Mouse (Mus musculus): Measurements from ENCODE around the gene Pfdn5. TPM values are rescaled to one million over a fixed set of nuclear protein-coding genes. Genes with fewer than 3 reads are reported as not detected.
A peak's percentile ranks its signal among the peaks of the same experiment; 100 is the strongest.

Pfdn5 gene
- total and polyA plus RNA-seq, 3 experiments, result 23.0 to 276 (median 119) TPM

DNA sequence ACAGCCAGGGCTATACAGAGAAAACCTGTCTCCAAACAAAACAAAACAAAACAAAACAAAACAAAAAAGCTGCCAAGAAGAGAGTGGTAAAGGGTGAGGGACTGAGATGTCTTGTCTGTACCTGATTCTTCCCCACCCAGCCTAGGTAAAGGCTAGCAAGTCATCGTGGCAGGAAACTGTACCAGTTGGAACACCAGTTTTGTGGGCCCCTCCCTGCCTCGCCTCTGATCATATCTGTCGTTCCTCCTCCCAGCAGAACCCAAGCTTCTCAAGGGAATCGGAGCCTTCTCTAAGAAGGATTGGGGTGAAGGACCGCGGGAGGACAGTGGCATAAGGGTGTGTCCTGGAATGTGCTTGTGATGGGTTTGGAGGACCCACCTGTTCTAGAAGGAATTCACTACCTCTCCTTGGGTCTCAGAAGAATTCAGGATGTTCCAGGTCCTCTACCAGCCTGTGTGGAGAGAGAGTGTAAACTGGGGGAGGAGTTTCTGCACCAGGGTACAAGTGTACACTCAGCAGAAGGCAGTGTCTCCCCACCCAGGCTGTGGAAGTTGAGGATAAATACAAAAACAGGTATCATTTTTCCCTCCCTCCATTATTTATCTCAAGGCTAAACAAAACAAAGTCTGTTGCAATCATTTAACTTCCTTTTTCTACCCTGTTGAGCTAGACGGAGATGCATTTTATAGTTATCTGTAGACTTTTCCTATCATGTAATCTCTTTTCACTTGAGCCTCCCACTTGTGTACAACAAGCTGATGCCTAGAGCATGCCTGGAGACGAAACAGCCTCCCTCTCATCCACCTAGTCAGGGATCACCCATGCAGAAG lies 43.2 kb upstream of the Pfdn5 start:
- ATAC-seq (ENCODE audit: extremely low read depth, insufficient number of reproducible peaks, low FRiP score, poor library complexity, severe bottlenecking) (no peak), DNase-seq (ENCODE audit: low spot score) (no peak)
- Histone ChIP-seq H3K9me3 (replicated peaks) (no peaks in the 10 kb centered on the region), H3K4me1 (ENCODE audit: insufficient read depth, low read depth, low read length) (peaks cover 51% of the 10 kb centered on the region), H3K4me3 (ENCODE audit: low read depth, low read length) (no peak overlapping the region; the same call in 1 of the 2 replicates), H3K27me3 (ENCODE audit: insufficient read depth, low read length) (no peaks in the 10 kb centered on the region), H3K36me3 (replicated peaks) (peaks cover 31% of the 10 kb centered on the region)
- no peak for TF ChIP-seq POLR2AphosphoS5 (IDR thresholded peaks at IDR 0.05; ENCODE audit: insufficient replicate concordance, low read depth, low read length)
- TF ChIP-seq TAL1 (conservative IDR thresholded peaks at IDR 0.05; ENCODE audit: low read depth, low read length), result no peak
- no peak for TF ChIP-seq GATA2 (IDR thresholded peaks at IDR 0.05; ENCODE audit: borderline replicate concordance, low read depth, low read length)
- TF ChIP-seq CTCF (IDR thresholded peaks at IDR 0.05; ENCODE audit: low read depth, low read length), result no peak
- TF ChIP-seq GATA1 (IDR thresholded peaks at IDR 0.05; ENCODE audit: borderline replicate concordance, low read length), result no peak

DNA sequence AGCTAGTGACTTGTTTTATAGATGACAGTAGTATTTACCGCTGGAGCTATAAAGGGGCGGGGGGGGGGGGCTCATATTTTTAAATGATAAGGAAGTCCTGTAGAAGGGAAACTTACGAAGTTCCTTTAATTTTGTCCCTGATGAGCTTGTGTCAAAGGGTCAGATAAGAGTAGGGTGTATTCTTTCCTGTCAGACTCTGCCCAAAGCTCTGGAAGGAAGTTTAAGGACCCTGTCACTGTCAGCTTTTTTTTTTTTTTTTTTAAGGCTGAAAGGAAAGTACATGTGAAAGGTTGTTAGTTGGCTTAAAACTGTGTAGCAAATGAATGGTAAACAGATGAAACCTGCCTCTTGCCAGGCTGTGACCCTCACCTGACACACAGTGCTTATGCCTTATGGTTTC lies 42.3 kb upstream of the Pfdn5 start:
- peaks cover 31% of the 10 kb centered on the region for H3K36me3 ChIP-seq (replicated peaks)
- ATAC-seq (ENCODE audit: extremely low read depth, insufficient number of reproducible peaks, low FRiP score, poor library complexity, severe bottlenecking) (no peak), DNase-seq (ENCODE audit: low spot score) (no peak)
- peak overlapping the region; percentile 9; the same call in 1 of the 2 replicates for H3K4me3 ChIP-seq (ENCODE audit: low read depth, low read length)
- H3K9me3 ChIP-seq (replicated peaks), result no peaks in the 10 kb centered on the region
- no peak for TF ChIP-seq GATA2 (IDR thresholded peaks at IDR 0.05; ENCODE audit: borderline replicate concordance, low read depth, low read length)
- no peak for TF ChIP-seq POLR2AphosphoS5 (IDR thresholded peaks at IDR 0.05; ENCODE audit: insufficient replicate concordance, low read depth, low read length)
- TF ChIP-seq GATA1 (IDR thresholded peaks at IDR 0.05; ENCODE audit: borderline replicate concordance, low read length), result no peak
- TF ChIP-seq CTCF (IDR thresholded peaks at IDR 0.05; ENCODE audit: low read depth, low read length), result no peak
- no peak for TF ChIP-seq TAL1 (conservative IDR thresholded peaks at IDR 0.05; ENCODE audit: low read depth, low read length)
- peaks cover 50% of the 10 kb centered on the region for H3K4me1 ChIP-seq (ENCODE audit: insufficient read depth, low read depth, low read length)
- no peaks in the 10 kb centered on the region for H3K27me3 ChIP-seq (ENCODE audit: insufficient read depth, low read length)

DNA sequence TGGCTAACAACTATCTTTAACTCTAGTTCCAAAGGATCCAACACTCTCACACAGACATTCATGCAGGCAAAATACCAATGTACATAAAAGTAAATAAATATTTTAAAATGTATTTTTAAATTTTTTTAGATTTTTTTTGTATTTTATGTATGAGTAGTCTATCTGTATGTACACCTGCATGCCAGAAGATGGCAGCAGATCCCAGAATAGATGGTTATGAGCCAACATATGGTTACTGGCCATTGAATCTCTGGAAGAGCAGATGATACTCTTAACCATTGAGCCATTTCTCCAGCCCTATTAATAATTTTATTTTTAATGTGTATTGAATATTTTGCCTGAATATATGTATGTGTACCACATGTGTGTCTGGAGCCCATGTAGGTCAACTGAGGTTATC lies 38.5 kb upstream of the Pfdn5 start:
- no peak overlapping the region for H3K4me3 ChIP-seq (ENCODE audit: low read depth, low read length)
- H3K36me3 ChIP-seq (replicated peaks), result peaks cover 8% of the 10 kb centered on the region
- peaks cover 21% of the 10 kb centered on the region for H3K4me1 ChIP-seq (ENCODE audit: insufficient read depth, low read depth, low read length)
- TF ChIP-seq CTCF (IDR thresholded peaks at IDR 0.05; ENCODE audit: low read depth, low read length), result no peak
- no peak for TF ChIP-seq TAL1 (conservative IDR thresholded peaks at IDR 0.05; ENCODE audit: low read depth, low read length)
- no peak for TF ChIP-seq GATA1 (IDR thresholded peaks at IDR 0.05; ENCODE audit: borderline replicate concordance, low read length)
- no peak for TF ChIP-seq GATA2 (IDR thresholded peaks at IDR 0.05; ENCODE audit: borderline replicate concordance, low read depth, low read length)
- TF ChIP-seq POLR2AphosphoS5 (IDR thresholded peaks at IDR 0.05; ENCODE audit: insufficient replicate concordance, low read depth, low read length), result no peak
- ATAC-seq (ENCODE audit: extremely low read depth, insufficient number of reproducible peaks, low FRiP score, poor library complexity, severe bottlenecking) (no peak), DNase-seq (ENCODE audit: low spot score) (no peak)
- H3K9me3 ChIP-seq (replicated peaks), result no peaks in the 10 kb centered on the region
- H3K27me3 ChIP-seq (ENCODE audit: insufficient read depth, low read length), result no peaks in the 10 kb centered on the region

DNA sequence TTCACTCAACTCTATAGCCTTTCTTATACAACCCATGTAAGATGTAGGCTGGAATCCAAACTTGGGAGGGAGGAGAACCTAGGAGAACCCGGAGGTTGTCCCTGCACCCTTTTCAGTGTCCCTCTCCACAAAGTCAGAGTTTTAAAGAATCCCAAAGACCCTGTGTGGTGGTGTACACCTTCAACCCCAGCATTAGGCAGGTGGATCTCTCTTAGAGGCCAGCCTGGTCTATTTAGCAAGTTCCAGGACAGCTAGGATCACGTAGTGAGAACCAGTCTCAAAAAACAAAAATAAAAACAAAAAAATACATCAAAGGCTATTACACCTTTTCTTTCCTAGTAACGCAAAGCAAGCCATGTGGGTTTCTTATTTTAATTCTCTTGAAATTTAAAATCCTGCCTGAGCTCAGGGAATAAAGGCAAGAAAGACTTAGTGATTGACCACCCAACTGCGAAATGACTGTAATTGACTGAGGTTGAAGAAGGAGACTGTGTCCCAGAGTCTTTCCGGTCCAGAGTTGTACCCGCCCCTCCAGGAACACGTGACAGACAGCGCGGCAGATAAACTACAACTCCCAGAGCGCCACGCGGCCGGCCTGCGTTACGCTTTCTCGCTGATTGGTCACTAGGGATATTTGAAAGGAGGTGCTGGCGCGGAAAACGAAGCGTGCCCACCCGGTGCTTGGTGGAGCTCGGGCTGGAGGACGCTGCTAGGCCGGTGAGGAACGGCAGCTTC lies 30.1 kb upstream of the Pfdn5 start, which contains the start of gene Espl1:
TSS of gene Espl1 (plus strand) at position 634 of the 735 bp plus-strand sequence.
- DNase-seq (ENCODE audit: low spot score) (peak; percentile 91), ATAC-seq (ENCODE audit: extremely low read depth, insufficient number of reproducible peaks, low FRiP score, poor library complexity, severe bottlenecking) (peak; percentile 99)
- H3K4me1 ChIP-seq (ENCODE audit: insufficient read depth, low read depth, low read length), result peaks cover 52% of the 10 kb centered on the region
- H3K36me3 ChIP-seq (replicated peaks), result peaks cover 32% of the 10 kb centered on the region
- H3K9me3 ChIP-seq (replicated peaks), result no peaks in the 10 kb centered on the region
- no peak for TF ChIP-seq GATA2 (IDR thresholded peaks at IDR 0.05; ENCODE audit: borderline replicate concordance, low read depth, low read length)
- TF ChIP-seq TAL1 (conservative IDR thresholded peaks at IDR 0.05; ENCODE audit: low read depth, low read length), result no peak
- TF ChIP-seq GATA1 (IDR thresholded peaks at IDR 0.05; ENCODE audit: borderline replicate concordance, low read length), result no peak
- TF ChIP-seq POLR2AphosphoS5 (IDR thresholded peaks at IDR 0.05; ENCODE audit: insufficient replicate concordance, low read depth, low read length), result no peak
- TF ChIP-seq CTCF (IDR thresholded peaks at IDR 0.05; ENCODE audit: low read depth, low read length), result no peak
- H3K27me3 ChIP-seq (ENCODE audit: insufficient read depth, low read length), result no peaks in the 10 kb centered on the region
- H3K4me3 ChIP-seq (ENCODE audit: low read depth, low read length), result peak within 1 kb of the TSS; percentile 92

DNA sequence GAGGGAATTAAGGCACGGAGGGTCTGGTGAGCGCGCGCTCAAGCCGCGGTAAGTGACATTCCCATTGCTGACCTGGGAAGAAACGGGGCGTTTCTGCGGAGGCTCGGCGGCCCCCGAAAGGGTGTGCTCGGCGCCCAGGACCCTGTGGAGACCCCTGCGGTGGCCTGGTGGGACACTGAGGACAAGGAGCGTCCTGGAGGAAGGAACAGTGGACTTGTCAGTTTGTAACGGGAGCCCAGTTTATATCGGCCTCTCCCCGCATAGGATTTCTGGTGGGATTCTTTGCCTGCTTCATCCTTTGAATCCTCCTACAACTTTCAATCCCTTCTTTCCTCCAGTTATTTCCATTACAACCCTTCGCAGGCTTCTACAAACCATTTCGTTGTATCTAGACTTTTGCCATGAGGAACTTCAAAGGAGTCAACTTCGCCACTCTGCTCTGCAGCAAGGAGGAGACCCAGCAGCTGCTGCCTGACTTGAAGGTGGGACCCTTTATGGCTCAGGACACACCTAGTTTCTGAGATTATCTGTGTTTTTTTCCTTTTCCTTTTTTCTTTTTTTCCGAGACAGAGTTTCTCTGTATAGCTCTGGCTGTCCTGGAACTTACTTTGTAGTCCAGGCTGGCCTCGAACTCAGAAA lies 29.4 kb upstream of the Pfdn5 start:
- no peak for ATAC-seq (ENCODE audit: extremely low read depth, insufficient number of reproducible peaks, low FRiP score, poor library complexity, severe bottlenecking)
- Histone ChIP-seq H3K27me3 (ENCODE audit: insufficient read depth, low read length) (no peaks in the 10 kb centered on the region), H3K9me3 (replicated peaks) (no peaks in the 10 kb centered on the region), H3K4me3 (ENCODE audit: low read depth, low read length) (peak overlapping the region; percentile 92), H3K4me1 (ENCODE audit: insufficient read depth, low read depth, low read length) (peaks cover 52% of the 10 kb centered on the region), H3K36me3 (replicated peaks) (peaks cover 38% of the 10 kb centered on the region)
- TF ChIP-seq POLR2AphosphoS5 (IDR thresholded peaks at IDR 0.05; ENCODE audit: insufficient replicate concordance, low read depth, low read length) (no peak), GATA2 (IDR thresholded peaks at IDR 0.05; ENCODE audit: borderline replicate concordance, low read depth, low read length) (no peak), CTCF (IDR thresholded peaks at IDR 0.05; ENCODE audit: low read depth, low read length) (no peak), GATA1 (IDR thresholded peaks at IDR 0.05; ENCODE audit: borderline replicate concordance, low read length) (no peak), TAL1 (conservative IDR thresholded peaks at IDR 0.05; ENCODE audit: low read depth, low read length) (no peak)
- DNase-seq (ENCODE audit: low spot score), result no peak
